Mouse (Mus musculus): Measurements from ENCODE around the gene Fap. TPM values are rescaled to one million over a fixed set of nuclear protein-coding genes. Genes with fewer than 3 reads are reported as not detected.

The Fap gene
- polyA plus RNA-seq, 1 experiment from 2014 or later = 11.7 TPM

GRCm38 (mm10) chr2:62460231-62460710 is 113.6 kb downstream of the Fap start:
- 84% methylated on average over 7 of the region's 7 CpGs for WGBS
- DNase-seq (ENCODE audit: low spot score) (no peak), ATAC-seq (ENCODE audit: insufficient read depth, low FRiP score, low TSS enrichment) (no peak)
- Histone ChIP-seq H3K4me3 (ENCODE audit: low read depth, low read length) (no peak overlapping the region), H3K27me3 (ENCODE audit: control insufficient read depth, insufficient read depth, low read length) (no peaks in the 10 kb centered on the region), H3K4me1 (ENCODE audit: control insufficient read depth, insufficient read depth, low read length) (no peaks in the 10 kb centered on the region), H3K36me3 (ENCODE audit: control insufficient read depth, insufficient read depth, low read length) (no peaks in the 10 kb centered on the region), H3K4me2 (ENCODE audit: low read depth) (no peak overlapping the region), H3K27ac (ENCODE audit: low read depth, low read length) (no peak overlapping the region), H3K9me3 (ENCODE audit: control insufficient read depth, low read length) (no peaks in the 10 kb centered on the region), H3K9ac (ENCODE audit: low read length) (no peak overlapping the region)

- Histone ChIP-seq H3K27ac (ENCODE audit: low read depth, low read length) (no peak overlapping the region), H3K9me3 (ENCODE audit: control insufficient read depth, low read length) (no peaks in the 10 kb centered on the region), H3K4me2 (ENCODE audit: low read depth) (no peak overlapping the region), H3K9ac (ENCODE audit: low read length) (no peak overlapping the region), H3K27me3 (ENCODE audit: control insufficient read depth, insufficient read depth, low read length) (no peaks in the 10 kb centered on the region), H3K4me1 (ENCODE audit: control insufficient read depth, insufficient read depth, low read length) (no peaks in the 10 kb centered on the region), H3K4me3 (ENCODE audit: low read depth, low read length) (no peak overlapping the region), H3K36me3 (ENCODE audit: control insufficient read depth, insufficient read depth, low read length) (no peaks in the 10 kb centered on the region)
- DNase-seq (ENCODE audit: low spot score) (no peak), ATAC-seq (ENCODE audit: insufficient read depth, low FRiP score, low TSS enrichment) (no peak)
- 74% methylated on average over 18 of the region's 18 CpGs for WGBS
These were observed 114.4 kb downstream of the Fap start for GRCm38 (mm10) chr2:62459241-62460174.

GRCm38 (mm10) chr2:62458070-62458469 is 115.8 kb downstream of the Fap start:
- ATAC-seq (ENCODE audit: insufficient read depth, low FRiP score, low TSS enrichment) (no peak), DNase-seq (ENCODE audit: low spot score) (no peak)
- Histone ChIP-seq H3K27me3 (ENCODE audit: control insufficient read depth, insufficient read depth, low read length) (no peaks in the 10 kb centered on the region), H3K4me2 (ENCODE audit: low read depth) (no peak overlapping the region), H3K27ac (ENCODE audit: low read depth, low read length) (no peak overlapping the region), H3K4me1 (ENCODE audit: control insufficient read depth, insufficient read depth, low read length) (no peaks in the 10 kb centered on the region), H3K9me3 (ENCODE audit: control insufficient read depth, low read length) (no peaks in the 10 kb centered on the region), H3K4me3 (ENCODE audit: low read depth, low read length) (no peak overlapping the region), H3K36me3 (ENCODE audit: control insufficient read depth, insufficient read depth, low read length) (no peaks in the 10 kb centered on the region), H3K9ac (ENCODE audit: low read length) (no peak overlapping the region)
- WGBS = 55% methylated on average over 9 of the region's 9 CpGs

- DNase-seq (ENCODE audit: low spot score) (no peak), ATAC-seq (ENCODE audit: insufficient read depth, low FRiP score, low TSS enrichment) (no peak)
- WGBS = 87% methylated on average over 11 of the region's 11 CpGs
- H3K9ac ChIP-seq (ENCODE audit: low read length) = no peak overlapping the region
- H3K36me3 ChIP-seq (ENCODE audit: control insufficient read depth, insufficient read depth, low read length) = no peaks in the 10 kb centered on the region
- no peak overlapping the region for H3K4me3 ChIP-seq (ENCODE audit: low read depth, low read length)
- no peak overlapping the region for H3K27ac ChIP-seq (ENCODE audit: low read depth, low read length)
- no peaks in the 10 kb centered on the region for H3K9me3 ChIP-seq (ENCODE audit: control insufficient read depth, low read length)
- no peaks in the 10 kb centered on the region for H3K4me1 ChIP-seq (ENCODE audit: control insufficient read depth, insufficient read depth, low read length)
- H3K27me3 ChIP-seq (ENCODE audit: control insufficient read depth, insufficient read depth, low read length) = no peaks in the 10 kb centered on the region
- no peak overlapping the region for H3K4me2 ChIP-seq (ENCODE audit: low read depth)
These were observed 118.9 kb downstream of the Fap start for GRCm38 (mm10) chr2:62454991-62455390.

- 79% methylated on average over 6 of the region's 6 CpGs for WGBS
- no peaks in the 10 kb centered on the region for H3K9me3 ChIP-seq (ENCODE audit: control insufficient read depth, low read length)
- H3K36me3 ChIP-seq (ENCODE audit: control insufficient read depth, insufficient read depth, low read length) = no peaks in the 10 kb centered on the region
- ATAC-seq (ENCODE audit: insufficient read depth, low FRiP score, low TSS enrichment) (no peak), DNase-seq (ENCODE audit: low spot score) (no peak)
- no peak overlapping the region for H3K4me3 ChIP-seq (ENCODE audit: low read depth, low read length)
- H3K9ac ChIP-seq (ENCODE audit: low read length) = no peak overlapping the region
- H3K27me3 ChIP-seq (ENCODE audit: control insufficient read depth, insufficient read depth, low read length) = no peaks in the 10 kb centered on the region
- no peaks in the 10 kb centered on the region for H3K4me1 ChIP-seq (ENCODE audit: control insufficient read depth, insufficient read depth, low read length)
- no peak overlapping the region for H3K4me2 ChIP-seq (ENCODE audit: low read depth)
- H3K27ac ChIP-seq (ENCODE audit: low read depth, low read length) = no peak overlapping the region
These were observed 119.8 kb downstream of the Fap start for GRCm38 (mm10) chr2:62454033-62454432.

Other genes with a start within 250 kb of the Fap start
- 0.80 and 1.4 TPM in 2 replicates for gene Dpp4, start 161.8 kb downstream of the Fap start, polyA plus RNA-seq (2014; fragmentation: Nextera tagmentation; extraction: Ambion mirVana)
- 0.21 TPM in 1 of 2 replicates, not detected in the other for gene Gcg, start 90.4 kb downstream of the Fap start, polyA plus RNA-seq (2014; fragmentation: Nextera tagmentation; extraction: Ambion mirVana)
- gene Ifih1, start 72.2 kb upstream of the Fap start, polyA plus RNA-seq (2014; fragmentation: Nextera tagmentation; extraction: Ambion mirVana) = 1.4 and 1.8 TPM in 2 replicates
- gene Gca, start 90.2 kb upstream of the Fap start, polyA plus RNA-seq (2014; fragmentation: Nextera tagmentation; extraction: Ambion mirVana) = 1.6 and 2.1 TPM in 2 replicates

Measured in neural tube, embryonic 11.5 days (tissue).